Mouse (Mus musculus) liver, embryonic 14.5 days (tissue): ENCODE measurements around the gene Gipc2. TPM values are rescaled to one million over a fixed set of nuclear protein-coding genes. Genes with fewer than 3 reads are reported as not detected.

Source experiments
- ATAC-seq: fragments of 200-750 bp; cut with Nextera tagmentation; 2 replicates; pipeline ENCODE4 v1.8.0; 2017; ENCODE audit warnings: moderate number of reproducible peaks, mild to moderate bottlenecking, moderate library complexity; ENCODE audit not compliant: insufficient read depth
- DNase-seq, 3 experiments: peaks; one replicate each; pipeline ENCODE4 v3.0.0-alpha.2; 2012 to 2013; ENCODE audit warnings: low read depth in 3 of 3, low spot score in 3 of 3
- H3K27ac ChIP-seq: fragments of 300-500 bp; sonication (generic); 2 replicates; pipeline ENCODE4 v1.5.1; 2014; ENCODE audit warnings: moderate library complexity, mild to moderate bottlenecking, control low read depth, inconsistent platforms
- H3K27me3 ChIP-seq: fragments of 300-500 bp; sonication (generic); 2 replicates; pipeline ENCODE4 v1.6.1; 2014; ENCODE audit warnings: mild to moderate bottlenecking, low read length, moderate library complexity; ENCODE audit not compliant: control insufficient read depth, insufficient read depth
- H3K36me3 ChIP-seq: fragments of 300-500 bp; sonication (generic); replicated peaks from 2 replicates; pipeline ENCODE4 v1.6.1; 2014; ENCODE audit warnings: low read depth; ENCODE audit not compliant: control insufficient read depth, insufficient read depth
- H3K4me1 ChIP-seq, 2 experiments: fragments of 200-500 bp in 1 of 2; fragments of 300-500 bp in 1 of 2; sonication (generic) in 1 of 2; replicated peaks; 2 replicates each; pipeline ENCODE4 v1.6.1; 2012 to 2014; ENCODE audit warnings: antibody characterized with exemption in 1 of 2, inconsistent platforms in 1 of 2, low read length in 1 of 2; ENCODE audit not compliant: control insufficient read depth in 2 of 2, insufficient read depth in 2 of 2
- H3K4me2 ChIP-seq: fragments of 300-500 bp; sonication (generic); 2 replicates; pipeline ENCODE4 v1.6.1; 2014; ENCODE audit warnings: low read depth, mild to moderate bottlenecking, control low read depth, moderate library complexity
- H3K4me3 ChIP-seq, 2 experiments: fragments of 200-500 bp in 1 of 2; fragments of 300-500 bp in 1 of 2; sonication (generic) in 1 of 2; 2 replicates each; pipeline ENCODE4 v1.5.1; 2012 to 2014; ENCODE audit warnings: low read depth in 2 of 2, low read length in 2 of 2, mild to moderate bottlenecking in 2 of 2, control low read depth in 1 of 2, inconsistent platforms in 1 of 2, moderate library complexity in 1 of 2; ENCODE audit not compliant: insufficient read depth in 1 of 2
- H3K9ac ChIP-seq: fragments of 300-500 bp; sonication (generic); replicated peaks from 2 replicates; pipeline ENCODE4 v1.6.1; 2014; ENCODE audit warnings: mild to moderate bottlenecking, control low read depth, moderate library complexity
- H3K9me3 ChIP-seq: fragments of 300-500 bp; sonication (generic); 2 replicates; pipeline ENCODE4 v1.6.1; 2016; ENCODE audit warnings: low read length, mixed read lengths; ENCODE audit not compliant: control insufficient read depth
- CTCF ChIP-seq: IDR thresholded peaks from 2 replicates; pipeline ENCODE4 v1.5.1; 2016; ENCODE audit warnings: antibody characterized with exemption, low read depth, control low read depth
- EP300 ChIP-seq: IDR thresholded peaks from 2 replicates; pipeline ENCODE4 v1.6.1; 2016; ENCODE audit warnings: antibody characterized with exemption, low read depth
- WGBS: fragments of 180-500 bp; shearing (Covaris S2); extraction: QIAGEN DNeasy Blood & Tissue Kit; methylation state at CpG from one replicate; pipeline ENCODE4 v1.1.7; 2014; ENCODE audit not compliant: insufficient replicate concordance; 5-methylcytosine and 5-hydroxymethylcytosine counted together
- polyA plus RNA-seq, 2 experiments: library from polyadenylated mRNA; depleted of rRNA in 1 of 2; stranded (reverse) in 1 of 2; unstranded in 1 of 2; fragments of >200 nt; fragmentation: Nextera tagmentation in 1 of 2; extraction: Ambion mirVana in 1 of 2; gene quantifications; 2 replicates each; pipeline versions ENCODE4 v1.2.1 to v1.2.3; 2012 to 2014

The Gipc2 gene
- polyA plus RNA-seq, 2 experiments: 7.7 to 16.9 TPM

DNA sequence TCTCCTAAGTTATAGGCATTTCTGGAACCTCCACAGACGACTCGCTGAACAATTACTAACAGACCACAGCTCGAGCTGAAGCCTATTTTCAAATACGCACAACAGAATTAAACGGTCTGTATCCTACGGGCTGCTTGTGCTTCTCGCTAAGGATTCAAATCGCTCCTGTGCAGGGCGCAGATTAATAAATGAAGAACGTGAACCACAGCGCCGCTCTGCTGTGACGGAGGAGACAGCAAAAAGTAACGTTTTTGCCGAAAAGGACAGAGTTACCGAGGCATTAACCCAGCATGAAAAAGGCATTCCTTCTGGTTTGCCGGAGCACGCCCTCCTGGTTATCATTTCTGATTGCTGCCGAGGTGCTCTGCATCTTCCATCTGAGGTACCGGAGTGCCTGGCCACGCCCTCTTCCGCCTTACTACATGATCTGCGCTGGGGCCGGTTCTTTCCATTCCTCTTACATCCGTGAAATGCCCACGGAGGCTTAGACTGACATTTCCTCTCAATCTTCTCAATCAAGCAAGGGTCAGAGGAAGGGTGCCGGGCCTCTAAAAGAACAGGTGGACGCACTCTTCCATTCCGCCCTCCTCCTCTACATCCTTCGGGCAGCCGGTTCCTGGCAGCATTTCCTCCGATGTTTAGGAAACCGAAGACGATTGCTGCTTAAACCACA is 73.5 kb downstream of the Gipc2 start:
- Histone ChIP-seq H3K4me2 (no peak overlapping the region), H3K9me3 (no peaks in the 10 kb centered on the region)
- no peak for DNase-seq

DNA sequence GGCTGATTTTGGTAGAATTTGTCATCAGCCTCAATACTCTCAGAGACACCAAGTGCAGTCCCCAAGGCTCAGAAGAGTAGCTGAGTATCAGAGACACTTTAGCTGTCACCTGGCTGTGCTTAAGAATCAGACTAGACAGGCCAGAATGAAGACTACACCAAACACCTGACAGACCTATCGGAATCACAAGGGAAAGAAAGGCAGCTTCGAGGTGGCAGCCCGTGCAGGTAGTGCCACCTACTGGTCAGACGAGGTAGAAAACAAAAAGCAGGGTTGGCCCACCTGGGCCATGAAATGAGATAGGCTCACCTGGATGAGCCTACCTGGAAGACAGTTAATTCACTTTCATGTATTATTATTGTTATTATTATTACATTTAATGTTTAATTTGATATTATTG is 76.9 kb downstream of the Gipc2 start:
- Histone ChIP-seq H3K27me3 (no peaks in the 10 kb centered on the region), H3K27ac (no peak overlapping the region), H3K4me2 (no peak overlapping the region), H3K9me3 (no peaks in the 10 kb centered on the region), H3K4me3 (no peak overlapping the region), H3K36me3 (no peaks in the 10 kb centered on the region), H3K4me1 (no peaks in the 10 kb centered on the region), H3K9ac (no peak overlapping the region)
- WGBS: 11% methylated on average over 4 of the region's 4 CpGs
- peak; percentile 92 for TF ChIP-seq CTCF
- TF ChIP-seq EP300: no peak
- no peak for ATAC-seq
- no peak for DNase-seq

More for the DNA sequence above, 73.5 kb downstream of the Gipc2 start:
- Histone ChIP-seq H3K36me3 (no peaks in the 10 kb centered on the region), H3K27me3 (no peaks in the 10 kb centered on the region), H3K4me3 (no peak overlapping the region), H3K9ac (no peak overlapping the region), H3K4me1 (no peaks in the 10 kb centered on the region), H3K27ac (no peak overlapping the region)
- 55% methylated on average over 34 of the region's 34 CpGs for WGBS
- no peak for ATAC-seq
- TF ChIP-seq CTCF (no peak), EP300 (no peak)

DNA sequence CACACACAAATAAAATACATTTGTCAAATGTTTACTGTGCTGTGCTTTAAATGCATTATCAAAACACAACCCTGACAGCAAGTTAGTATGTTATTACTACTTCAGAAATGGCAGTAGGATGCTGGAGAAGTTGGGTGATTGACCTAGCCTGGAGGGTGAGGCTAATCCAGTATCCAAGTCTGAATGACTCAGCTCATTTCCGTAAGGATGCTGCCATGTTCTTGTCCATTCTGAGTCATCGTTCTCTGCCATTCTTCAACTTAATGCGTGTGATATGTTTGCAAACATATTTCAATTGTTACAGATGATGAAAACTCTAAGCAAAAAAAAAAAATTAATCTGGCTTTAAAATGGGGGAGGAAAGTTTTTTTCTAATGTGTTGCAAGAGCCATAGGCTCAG is 84.6 kb downstream of the Gipc2 start:
- no peaks in the 10 kb centered on the region for H3K4me1 ChIP-seq
- H3K9me3 ChIP-seq: no peaks in the 10 kb centered on the region
- WGBS: 73% methylated on average over 3 of the region's 3 CpGs
- H3K9ac ChIP-seq: no peak overlapping the region
- TF ChIP-seq EP300: no peak
- TF ChIP-seq CTCF: no peak
- H3K4me2 ChIP-seq: no peak overlapping the region
- H3K4me3 ChIP-seq: no peak overlapping the region
- no peak for ATAC-seq
- DNase-seq: no peak
- H3K27ac ChIP-seq: no peak overlapping the region
- no peaks in the 10 kb centered on the region for H3K27me3 ChIP-seq
- H3K36me3 ChIP-seq: no peaks in the 10 kb centered on the region

DNA sequence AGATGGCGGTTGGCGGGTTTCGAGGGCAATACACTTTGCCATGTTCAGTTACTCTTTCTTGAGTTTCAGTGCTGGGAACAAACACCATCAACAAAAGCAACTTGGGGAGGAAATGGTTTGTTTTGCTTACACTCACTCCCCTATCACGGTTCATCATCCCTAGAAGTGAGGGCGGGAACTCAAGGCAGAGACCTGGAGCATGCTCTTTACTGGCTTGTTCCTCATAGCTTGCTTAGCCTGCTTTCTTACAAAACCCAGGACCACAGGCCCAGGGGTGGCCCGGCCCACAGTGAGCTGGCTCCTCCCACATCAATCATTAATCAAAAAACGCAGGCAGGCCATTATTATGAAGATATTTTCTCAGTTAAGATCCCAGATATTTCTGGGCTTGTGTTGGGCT is 89.9 kb downstream of the Gipc2 start:
- Histone ChIP-seq H3K9me3 (no peaks in the 10 kb centered on the region), H3K4me3 (no peak overlapping the region), H3K4me1 (no peaks in the 10 kb centered on the region), H3K27ac (no peak overlapping the region), H3K9ac (no peak overlapping the region), H3K4me2 (no peak overlapping the region), H3K36me3 (no peaks in the 10 kb centered on the region), H3K27me3 (no peaks in the 10 kb centered on the region)
- DNase-seq: no peak
- TF ChIP-seq EP300 (no peak), CTCF (no peak)
- 54% methylated on average over 7 of the region's 7 CpGs for WGBS
- no peak for ATAC-seq

DNA sequence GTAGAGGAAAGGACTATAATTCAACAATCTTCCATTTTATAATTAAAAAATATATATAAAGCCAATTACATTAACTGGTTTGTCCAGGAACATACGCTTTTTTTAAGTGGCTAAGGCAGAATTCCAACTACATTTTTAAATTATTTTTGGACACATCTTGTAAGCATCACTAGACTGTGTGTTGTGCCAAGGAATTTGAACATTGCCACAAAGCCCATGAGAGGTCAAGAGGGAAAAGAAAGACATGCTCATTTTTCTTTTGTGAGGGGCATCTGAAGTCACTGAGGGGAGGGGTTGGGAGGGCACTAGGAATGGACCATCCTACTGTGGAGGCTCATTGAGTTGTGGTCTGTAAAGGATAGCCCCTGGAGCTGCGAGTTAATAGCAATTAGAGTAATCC is 97.0 kb downstream of the Gipc2 start:
- H3K4me1 ChIP-seq: no peaks in the 10 kb centered on the region
- no peak for TF ChIP-seq EP300
- no peak for TF ChIP-seq CTCF
- no peaks in the 10 kb centered on the region for H3K27me3 ChIP-seq
- no peaks in the 10 kb centered on the region for H3K36me3 ChIP-seq
- no peak overlapping the region for H3K4me2 ChIP-seq
- no peak for DNase-seq
- ATAC-seq: no peak
- no peak overlapping the region for H3K4me3 ChIP-seq
- no peak overlapping the region for H3K27ac ChIP-seq
- H3K9ac ChIP-seq: no peak overlapping the region
- H3K9me3 ChIP-seq: no peaks in the 10 kb centered on the region
- WGBS: 35% methylated on average over 2 of the region's 2 CpGs
